Mouse (Mus musculus) thymus, postnatal 4 days (tissue): ENCODE data around the gene Tasp1.
"Not testable (repeated sequence)": the region's sequence is repeated elsewhere in the genome, so short reads cannot be mapped to it uniquely, and the experiment has no call there.

Experiments
- DNase-seq: peaks from one replicate; pipeline ENCODE4 v3.0.0; 2021

Gene Tasp1

DNA sequence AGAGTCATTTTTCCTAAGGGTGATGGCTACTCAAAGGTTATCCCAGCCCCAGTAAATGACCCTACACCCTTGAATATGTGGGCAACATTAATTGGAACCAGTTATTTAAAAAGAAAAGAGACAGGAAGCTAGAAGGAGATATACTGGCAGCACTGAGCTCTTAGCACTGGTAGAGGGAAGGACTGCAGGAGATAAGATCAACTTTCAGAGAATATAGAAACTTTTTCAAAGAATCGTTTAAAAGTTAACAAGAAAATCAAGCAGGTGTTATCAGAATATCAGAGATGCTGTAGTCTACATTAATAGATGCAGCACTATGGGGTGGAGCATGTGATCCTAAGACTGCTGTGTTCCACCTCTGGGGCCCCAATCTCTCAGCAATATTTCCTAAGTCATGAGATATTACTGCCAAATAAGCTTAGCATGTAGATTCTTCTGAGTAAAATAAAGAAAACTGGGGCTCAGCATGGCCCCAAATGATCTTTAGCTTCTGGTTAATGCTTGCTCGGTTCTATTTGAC, 14.9 kb downstream of the Tasp1 start:
- no peak for DNase-seq

DNA sequence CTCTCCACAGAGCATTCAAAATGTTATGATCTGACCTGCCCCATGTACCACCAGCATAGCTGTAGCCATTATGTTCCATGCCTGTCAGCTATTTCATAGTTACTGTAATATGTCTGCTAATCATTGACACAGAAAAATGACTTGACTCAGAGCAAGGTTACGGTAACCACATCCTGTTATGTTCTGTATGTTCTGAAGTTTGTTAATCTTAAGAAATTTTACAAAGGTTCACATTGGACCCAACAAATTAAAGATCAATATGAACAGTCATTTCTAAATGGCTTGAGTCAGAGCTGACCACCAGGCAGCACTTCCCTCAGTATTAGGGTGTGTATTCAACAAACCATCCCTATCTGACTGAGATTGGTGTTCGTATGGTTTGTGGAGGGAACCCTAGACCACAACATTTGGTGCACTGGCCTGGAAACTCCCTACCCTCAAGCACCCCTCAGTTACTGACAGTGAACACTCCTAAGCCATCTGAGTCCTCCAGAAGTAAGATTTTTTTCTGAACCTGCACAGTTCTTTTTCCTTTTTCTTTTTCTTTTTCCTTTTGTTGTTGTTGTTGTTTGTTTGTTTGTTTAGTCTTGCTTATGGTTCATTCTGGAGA, 24.0 kb downstream of the Tasp1 start:
- peak; percentile 50 for DNase-seq

DNA sequence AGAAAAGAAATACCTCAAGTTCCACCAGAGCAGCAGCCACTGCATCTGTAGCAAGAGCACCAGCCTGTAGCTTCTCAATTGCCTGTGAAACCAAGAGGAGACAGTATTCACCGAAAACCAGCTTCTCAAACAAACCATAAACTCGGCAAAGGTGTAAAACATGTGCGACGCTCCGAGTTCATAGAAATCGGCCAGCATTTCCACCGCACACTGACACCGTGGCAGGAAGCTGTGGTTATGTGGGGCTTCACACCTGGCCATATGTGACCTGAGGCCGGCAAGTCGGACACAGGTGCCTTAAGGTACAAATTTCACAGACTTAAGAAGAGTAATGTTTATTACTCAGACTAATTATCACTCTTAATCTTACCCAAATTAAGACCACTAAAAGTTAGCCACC, 24.5 kb downstream of the Tasp1 start:
- peak; percentile 67 for DNase-seq

DNA sequence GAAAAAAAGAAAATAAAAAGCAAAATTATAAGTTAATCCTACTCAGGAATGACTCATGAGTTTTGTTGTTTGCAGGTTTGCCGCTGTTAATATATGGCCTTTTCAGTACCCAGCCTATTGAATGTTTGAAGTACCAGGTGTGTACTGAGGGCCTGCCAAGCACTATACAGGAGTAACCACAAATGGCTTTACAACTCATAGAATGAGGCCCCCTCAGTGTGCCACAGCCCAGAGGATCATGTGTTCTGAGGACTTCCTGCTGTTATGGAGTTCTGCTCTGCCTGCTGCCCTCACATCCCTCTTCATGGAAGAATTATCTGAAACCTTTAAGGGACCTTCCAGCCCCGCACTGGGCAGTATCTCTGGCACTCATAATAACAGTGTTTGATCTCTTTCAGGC, 29.1 kb downstream of the Tasp1 start:
- peak; percentile 49 for DNase-seq

DNA sequence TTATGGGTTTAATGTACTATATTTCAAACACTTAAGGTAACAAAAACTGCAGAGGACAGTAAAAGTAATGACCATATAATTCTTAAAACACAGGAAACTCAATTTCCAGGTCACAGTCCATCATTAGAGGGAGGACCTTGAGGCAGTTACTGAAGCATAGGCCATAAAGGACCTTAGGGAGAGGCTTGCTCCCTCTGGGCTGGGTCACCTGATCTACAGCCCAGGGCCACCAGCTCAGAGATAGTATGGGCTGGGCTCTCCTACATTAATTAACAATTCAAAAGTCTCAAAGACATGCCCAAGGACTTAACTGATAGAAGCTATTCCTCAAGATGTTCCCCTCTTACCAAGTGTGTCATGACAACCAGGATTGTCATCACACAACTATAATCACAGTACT, 29.8 kb downstream of the Tasp1 start:
- DNase-seq: no peak

DNA sequence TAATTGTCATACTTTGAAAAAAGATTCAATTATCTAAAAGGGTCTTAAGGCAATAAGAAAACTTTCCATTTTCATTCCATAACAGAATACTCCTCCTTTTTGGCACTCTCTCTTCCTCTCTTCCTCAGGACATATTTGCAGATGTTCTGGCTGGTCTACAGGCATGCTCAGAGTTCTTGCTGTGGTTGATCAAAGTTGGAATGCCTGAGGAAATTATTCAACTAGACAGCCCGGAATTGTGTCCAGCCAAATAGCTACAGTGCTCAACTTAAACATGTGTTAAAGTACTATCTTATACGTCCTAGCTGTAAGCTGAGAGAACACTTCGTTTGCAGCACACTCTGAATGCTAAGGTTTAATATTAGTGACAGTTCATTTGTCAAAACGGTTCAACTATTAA, 41.7 kb downstream of the Tasp1 start:
- no peak for DNase-seq

DNA sequence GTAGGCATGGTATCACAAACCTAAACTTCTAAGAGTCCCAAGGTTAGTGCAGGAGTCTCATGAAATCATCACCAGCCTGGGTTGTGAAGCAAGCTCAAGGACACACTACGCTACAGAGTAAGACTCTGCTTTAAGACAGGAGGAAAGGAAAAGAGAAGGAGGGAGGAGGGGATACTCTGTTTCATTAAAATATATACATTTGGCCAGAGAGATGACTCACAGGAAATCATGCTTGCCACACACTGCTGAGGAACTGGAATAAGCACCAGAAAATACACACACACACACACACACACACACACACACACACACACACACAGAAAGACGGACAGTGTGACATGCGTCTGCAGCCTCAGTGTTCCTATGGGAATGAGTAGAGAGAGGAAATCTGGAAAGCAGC, 59.2 kb downstream of the Tasp1 start:
- DNase-seq: no peak

DNA sequence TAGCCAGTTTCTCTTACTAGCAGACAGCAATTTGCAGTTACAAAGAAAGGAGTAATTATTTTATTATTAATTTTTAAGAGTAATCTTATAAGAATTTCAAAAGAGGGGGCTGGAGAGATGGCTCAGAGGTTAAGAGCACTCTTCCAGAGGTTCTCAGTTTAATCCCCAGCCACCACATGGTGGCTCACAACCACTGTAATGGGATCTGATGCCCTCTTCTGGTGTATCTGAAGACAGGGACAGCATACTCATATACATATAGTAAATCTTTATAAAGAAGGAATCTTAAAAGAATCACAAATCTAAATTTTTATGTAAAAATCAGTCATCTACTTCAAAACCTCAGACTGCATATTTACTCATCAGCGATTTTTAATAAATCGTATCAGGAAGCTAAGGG, 68.4 kb downstream of the Tasp1 start:
- DNase-seq: peak; percentile 8

DNA sequence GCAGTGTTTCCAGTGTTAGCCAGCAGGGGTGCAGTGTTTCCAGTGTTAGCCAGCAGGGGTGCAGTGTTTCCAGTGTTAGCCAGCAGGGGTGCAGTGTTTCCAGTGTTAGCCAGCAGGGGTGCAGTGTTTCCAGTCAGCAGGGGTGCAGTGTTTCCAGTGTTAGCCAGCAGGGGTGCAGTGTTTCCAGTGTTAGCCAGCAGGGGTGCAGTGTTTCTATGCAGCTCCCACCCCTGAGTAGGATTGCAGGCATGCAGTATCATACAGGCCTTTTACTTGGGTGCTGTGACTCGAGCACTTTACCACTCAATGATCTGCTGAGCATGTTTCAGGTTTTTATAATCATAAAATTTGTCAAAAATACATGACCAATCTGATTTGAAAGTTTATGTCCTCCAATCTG, 76.7 kb downstream of the Tasp1 start:
- peak; percentile 53 for DNase-seq

DNA sequence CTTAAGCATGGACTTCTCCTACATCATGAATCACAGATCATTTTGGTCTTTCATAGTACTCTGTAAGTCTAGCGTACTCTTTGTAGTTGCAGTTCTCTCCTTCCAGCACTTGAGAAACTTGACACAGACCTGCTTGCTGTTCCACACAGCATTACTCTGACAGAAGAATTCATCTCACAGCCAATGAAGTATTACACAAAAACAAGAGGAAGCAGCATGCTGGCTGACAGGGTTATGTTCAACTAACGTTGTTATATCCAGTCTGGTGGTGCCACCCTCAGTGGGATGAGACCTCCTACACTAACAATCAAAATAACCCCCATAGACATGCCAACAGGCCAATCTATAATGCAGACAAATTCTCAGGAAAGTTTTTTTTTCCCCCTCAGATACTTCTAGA, 99.2 kb downstream of the Tasp1 start:
- no peak for DNase-seq

DNA sequence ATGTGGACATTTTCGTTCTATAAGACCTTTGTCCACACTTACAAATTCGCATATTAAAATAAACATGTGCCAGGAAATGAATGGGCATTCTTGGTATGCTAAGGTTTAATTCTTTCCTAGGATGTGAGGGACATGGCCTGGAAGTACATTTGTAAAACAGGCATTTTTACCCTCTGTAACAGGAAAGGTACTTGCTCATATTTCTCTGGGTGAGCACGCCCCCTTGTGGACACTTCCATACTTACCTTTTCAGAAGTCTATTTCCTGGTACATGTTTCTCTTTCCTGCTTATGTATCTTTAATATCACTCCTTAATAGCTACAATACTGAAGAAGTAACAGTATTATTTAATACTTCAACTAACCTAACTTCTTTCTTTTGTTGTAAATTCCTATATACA, 100.3 kb downstream of the Tasp1 start:
- peak; percentile 83 for DNase-seq

DNA sequence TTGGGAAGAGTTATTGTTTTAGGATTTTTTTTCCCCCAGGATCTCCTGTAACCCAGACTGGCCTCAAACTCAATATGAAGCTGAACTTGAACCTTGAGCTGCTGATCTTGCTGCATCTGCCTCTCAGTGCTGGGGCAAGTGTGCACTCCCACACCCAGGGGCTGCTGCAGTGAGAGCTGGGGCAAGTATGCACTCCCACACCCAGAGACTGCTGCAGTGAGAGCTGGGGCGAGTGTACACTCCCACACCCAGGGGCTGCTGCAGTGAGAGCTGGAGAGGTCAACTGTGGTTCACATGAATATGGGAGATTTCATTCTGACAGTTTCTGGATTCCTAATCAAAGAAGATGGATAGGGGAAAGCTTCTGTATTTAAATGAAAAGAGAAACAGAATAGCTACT, 117.8 kb downstream of the Tasp1 start:
- no peak for DNase-seq

DNA sequence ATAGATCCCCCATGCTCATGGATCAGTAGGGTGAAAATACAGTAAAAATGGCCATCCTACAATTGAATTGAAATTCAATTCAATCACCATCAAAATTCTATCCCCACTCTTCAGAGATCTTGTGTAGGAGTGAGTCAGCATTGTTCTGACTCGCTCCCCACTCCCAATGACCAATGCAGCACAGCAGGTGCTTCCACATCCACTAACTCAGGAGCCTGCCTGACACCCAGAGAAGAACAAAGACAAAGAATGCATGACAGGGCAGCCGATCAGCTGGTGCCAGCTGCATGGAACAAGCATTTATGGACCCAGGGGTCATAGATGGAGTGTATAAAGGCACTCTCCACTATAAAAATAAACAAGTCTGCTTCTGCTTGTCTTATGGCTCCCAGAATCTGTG, 129.0 kb downstream of the Tasp1 start:
- DNase-seq: peak; percentile 50

DNA sequence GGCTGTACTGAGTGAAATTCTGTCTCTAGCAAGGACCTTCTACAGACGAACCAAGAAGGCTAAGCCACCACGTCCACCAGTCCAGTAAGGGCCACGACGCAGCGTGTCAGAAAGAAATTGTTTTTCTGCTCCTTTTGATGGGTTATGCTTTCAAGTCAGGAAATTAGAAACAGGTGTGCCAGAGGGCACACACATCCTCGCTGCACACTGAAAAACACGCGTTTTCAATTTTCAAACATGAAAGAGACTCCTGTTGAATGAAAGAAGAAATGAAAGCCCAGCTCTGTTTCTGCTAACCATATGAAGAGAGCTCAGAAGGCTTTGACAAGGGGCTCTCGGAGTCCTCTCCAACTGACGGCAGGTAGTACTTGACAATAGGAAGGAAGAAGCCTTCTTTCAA, 132.0 kb downstream of the Tasp1 start:
- DNase-seq: peak; percentile 49

DNA sequence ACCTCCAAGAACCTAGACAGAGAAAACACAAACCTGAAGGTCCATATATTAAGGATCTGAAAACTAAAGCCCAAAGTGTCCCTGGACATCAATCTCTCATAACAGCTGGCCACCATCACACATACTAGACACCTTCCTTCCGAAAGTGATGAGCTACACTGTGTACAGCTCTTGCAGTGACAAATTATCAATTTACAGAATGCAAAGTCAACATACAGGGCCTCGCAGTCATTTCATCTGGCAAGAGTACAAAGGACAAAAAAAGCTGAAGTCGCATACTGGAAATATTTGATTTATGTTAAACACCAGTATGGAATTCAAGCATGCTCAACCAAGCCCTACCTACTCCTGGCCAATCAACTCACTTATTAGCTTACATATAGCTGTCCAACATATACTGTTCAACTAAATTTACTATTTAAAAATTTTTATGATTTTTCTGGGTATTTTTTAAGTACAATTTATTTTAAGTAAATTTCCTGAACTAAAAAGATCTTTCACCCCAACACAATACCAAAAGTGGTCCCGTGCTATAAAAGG, 132.5 kb downstream of the Tasp1 start:
- DNase-seq: no peak

DNA sequence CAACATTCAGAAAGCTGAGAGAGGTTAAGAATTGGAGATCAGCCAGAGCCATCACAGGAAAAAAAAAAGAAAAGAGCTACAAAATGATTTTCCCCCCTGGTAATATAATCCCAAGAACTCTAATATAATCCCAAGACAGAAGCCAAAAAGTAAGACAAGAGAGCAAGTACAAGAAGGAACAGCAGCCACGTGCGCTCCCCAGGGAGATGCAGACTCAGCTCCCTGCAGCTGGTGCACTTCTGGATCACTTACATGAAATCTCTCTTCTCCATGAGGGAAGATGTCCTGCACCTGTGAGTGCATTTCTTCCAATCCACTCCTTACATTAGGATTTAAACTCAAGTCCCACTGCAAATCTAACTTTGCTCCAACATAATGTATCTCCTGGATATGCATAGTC, 134.4 kb downstream of the Tasp1 start:
- DNase-seq: no peak

DNA sequence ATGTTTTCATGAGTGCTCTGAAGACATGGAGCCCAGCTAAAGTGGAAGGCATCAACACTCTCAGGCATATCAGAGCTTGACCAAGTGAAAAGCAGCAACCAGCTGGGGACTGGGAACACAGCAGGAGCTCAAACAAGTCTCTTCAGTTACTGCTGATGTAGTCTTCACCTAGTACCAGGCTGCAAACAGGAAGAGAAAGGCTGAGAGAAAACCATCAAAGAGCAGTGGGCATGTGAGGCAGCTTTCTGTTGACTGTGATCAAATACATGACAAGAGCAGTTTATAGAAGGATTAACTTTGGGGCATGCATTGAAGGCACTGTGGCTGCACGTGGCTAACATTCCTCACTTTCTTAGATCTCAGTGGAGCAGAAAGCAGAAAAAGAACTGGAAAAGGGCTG, 141.7 kb downstream of the Tasp1 start:
- DNase-seq: peak; percentile 46

DNA sequence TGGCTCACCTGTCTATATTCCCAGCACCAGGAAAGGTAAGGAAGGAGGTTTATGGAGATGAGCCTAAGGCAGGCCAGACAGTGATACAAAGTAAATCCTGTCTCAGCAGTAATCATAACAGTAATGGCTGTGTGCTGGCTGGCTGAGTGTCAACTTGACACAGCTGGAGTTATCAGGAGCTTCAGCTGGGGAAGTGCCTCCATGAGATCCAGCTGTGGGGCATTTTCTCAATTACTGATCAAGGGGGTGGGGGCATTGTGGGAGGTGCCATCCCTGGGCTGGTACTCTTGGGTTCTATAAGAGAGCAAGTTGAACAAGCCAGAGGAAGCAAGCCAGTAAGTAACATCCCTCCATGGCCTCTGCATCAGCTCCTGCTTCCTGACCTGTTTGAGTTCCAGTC, 145.2 kb downstream of the Tasp1 start:
- not testable (repeated sequence) for DNase-seq

DNA sequence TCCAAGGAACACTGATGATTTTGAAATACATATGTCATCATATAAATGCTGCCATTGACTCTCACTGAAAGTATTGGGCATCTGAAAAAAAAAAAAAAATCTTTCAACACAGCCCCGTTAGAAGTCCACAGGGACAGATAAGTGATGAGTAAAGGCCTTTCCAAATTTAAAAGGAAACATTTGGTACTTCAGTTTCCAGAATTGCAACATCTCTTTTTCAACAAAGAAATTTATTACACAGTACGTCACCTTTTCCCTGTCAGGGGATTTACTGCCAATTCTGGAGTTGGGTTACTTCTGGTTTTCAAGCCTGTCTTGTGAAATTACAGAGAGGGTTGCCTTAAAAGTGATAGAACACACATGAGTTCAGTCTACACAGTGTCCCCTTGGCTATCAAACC, 146.8 kb downstream of the Tasp1 start:
- DNase-seq: no peak

DNA sequence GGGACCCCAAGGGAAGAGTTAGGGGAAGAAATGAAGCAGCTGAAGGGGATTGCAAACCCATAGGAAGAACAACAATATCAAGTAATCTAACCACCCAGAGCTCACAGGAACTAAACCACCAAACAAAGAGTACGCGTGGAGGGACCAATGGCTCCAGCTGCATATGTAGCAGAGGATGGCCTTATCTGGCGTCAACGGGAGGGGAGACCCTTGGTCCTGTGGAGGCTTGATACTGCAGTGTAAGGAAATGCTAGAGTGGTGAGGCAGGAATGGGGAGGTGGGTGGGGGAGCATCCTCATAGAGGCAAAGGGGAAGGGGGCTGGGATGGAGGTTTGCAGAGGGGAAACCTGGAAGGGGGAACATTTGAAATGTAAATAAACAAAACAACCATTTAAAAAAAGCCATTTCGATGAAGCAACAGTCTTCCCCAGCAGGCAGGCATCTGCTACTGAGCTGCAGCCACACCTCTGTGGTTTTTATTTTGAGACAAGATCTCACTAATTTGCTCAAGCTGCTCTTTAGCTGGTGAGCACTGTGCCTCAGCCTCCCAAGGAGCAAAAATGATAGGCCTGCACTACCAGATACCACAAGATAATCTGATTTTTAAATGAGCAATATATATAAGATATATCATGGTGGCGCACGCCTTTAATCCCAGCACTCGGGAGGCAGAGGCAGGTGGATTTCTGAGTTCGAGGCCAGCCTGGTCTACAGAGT, 160.0 kb downstream of the Tasp1 start:
- DNase-seq: no peak

DNA sequence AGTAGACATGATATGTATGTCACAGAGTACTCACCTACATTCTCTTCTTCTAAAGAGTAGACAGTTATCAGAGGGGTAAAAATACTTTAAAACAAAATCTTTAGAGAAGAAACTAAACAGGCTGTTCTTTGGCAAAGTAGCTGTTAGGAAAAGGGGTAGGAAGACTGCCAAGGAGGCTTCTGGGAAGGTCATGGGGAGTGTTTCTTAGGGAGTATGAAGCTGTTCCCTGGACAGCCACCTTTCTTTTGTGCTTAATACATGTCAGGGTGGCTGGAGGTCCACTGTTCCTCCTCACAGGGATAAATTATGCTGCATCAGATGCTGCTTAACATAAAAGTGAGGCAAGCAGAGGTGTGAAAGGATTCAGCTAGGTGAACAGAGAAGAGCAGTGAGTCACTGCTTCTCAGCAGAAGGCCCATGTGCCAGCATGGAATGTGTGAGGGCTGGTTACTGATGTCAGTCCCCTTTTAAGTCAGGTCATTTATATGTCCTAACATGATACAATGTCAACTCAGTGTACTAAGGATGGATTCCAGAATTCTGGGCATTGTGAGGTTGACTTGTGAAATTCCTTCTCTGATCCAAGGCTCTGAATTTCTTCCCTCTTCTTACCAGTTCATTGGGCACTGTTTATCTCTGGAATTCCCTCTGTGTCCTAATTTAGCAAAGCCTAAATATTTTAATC, 175.1 kb downstream of the Tasp1 start:
- no peak for DNase-seq

DNA sequence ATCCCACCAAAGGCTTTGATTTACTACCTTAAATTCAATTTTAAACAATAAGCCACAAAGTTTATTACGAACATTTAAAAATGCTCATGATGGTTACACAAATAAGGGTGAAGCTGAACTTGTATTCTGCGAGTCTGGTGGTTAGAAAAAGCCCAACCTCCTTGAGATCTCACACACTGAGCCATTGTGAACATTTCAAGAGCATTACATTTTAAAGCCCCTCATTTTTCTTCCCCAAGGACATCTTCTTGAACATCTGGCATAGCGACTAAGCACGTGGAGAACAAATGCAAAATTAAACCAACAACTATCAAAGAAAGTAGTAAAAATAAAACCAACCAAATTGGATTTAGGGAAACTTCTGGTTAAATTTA, 182.4 kb downstream of the Tasp1 start:
- no peak for DNase-seq

DNA sequence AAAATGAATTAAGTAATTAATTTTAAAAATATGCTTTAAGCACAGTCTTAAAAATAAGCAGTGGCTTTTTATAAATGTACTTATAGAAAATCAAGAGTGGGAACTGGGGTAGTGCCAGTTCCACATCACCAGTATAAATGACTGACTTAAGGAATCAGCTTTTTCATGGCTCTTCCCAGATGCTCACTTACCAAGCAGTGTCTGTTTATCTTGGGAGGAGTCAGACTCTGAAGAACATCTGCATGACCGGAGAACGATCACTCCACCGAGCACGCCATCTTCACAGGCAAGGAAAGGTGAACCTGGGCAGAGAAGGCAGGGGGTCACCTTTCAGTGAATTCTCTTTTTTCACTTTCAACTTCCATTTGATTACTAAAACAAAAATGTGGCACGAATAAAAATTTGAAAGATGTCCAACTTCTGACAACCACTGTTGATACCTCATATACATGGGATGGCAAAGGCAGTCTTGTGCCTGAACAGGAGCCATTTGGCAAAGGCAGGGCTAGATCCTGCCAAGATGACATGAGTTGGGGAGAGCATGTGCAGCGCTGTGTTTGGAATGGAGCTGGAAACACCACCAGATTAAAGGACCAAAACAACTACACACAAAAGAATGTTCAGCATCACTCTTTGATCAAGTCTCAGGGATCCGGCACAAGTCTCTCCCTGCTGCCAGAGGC, 182.9 kb downstream of the Tasp1 start:
- DNase-seq: no peak
